Mouse (Mus musculus): Measurements from ENCODE around the gene Psmd1.

Psmd1 gene

DNA sequence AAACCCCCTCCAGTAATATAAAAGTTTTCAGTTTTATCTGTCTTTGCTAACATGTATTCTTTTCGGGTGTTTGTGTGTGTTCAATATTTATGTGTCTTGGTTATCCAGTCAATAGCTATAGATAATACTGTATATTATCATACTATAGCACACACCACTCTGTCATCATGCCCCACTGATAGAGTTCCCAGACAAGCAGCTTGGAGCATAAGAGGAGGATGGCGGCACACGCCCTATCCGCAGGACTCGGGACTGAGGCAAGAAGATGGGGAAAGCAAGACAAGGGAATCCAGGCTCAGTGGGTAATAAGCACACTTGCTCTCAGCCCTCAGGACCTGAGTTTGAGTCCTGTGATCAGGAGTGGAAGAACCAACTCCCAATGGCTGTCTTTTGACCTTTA is 96.3 kb downstream of the Psmd1 start:
- no peak for DNase-seq

- no peak for DNase-seq
Observed at GRCm38 (mm10) chr1:86161061-86161460, 96.9 kb downstream of the Psmd1 start.

GRCm38 (mm10) chr1:86174602-86175001 is 110.4 kb downstream of the Psmd1 start:
- no peak for DNase-seq

DNA sequence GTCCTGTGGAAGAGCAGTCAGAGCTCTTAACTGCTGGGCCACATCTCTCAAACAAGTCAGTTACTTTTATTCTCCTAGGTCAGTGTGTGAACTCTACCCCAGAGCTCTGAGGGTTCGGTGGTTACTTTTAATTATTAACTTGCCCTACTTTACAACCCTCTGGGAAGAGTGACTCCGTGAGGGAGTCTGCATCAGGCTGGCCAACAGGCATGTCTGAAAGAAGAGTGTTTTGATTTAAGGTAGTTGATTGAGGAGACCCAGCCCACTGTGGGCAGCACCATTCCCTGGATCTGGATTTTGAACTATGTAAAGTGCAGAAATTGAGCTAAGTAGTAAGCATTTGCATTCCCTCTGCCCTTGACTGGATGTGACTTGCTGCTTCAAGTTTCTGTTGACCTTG is 111.9 kb downstream of the Psmd1 start:
- no peak for DNase-seq

GRCm38 (mm10) chr1:86178462-86179253 is 114.5 kb downstream of the Psmd1 start:
- DNase-seq, result peak; percentile 49 to 52

GRCm38 (mm10) chr1:86182004-86182709 is 118.0 kb downstream of the Psmd1 start:
- DNase-seq, result no peak

DNA sequence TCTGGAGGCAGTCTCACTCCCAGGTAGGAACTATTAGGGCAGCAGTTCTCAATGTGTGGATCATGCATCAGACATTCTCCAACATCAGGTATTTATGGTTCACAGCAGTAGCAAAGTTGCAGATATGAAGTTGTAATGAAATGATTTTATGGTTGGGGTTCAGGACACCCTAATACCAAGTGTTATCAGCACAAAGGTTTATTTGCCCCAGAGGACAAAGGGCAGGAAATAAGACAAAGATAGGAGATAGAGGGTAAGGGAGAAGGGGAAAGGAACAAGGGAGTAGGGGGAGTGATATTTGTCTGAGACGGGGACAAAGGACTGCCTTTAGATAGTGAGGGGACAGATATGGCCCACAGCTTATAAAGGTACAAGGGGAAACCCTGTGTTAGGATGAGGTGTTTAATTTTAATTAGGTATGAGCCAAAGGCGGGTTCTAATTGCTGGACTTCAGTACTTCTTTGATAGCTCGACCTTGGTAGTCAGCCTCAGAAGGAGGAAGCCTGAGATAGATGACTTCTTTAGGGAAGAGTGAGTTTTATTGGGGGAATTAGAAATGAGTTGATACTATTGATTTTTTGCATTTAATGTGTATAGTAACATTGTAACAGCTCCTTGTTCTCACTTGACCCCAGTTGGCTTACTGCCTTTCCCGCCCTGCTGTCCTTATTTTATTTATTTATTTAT is 119.5 kb downstream of the Psmd1 start:
- no peak for DNase-seq

GRCm38 (mm10) chr1:86186762-86187161 is 122.6 kb downstream of the Psmd1 start:
- no peak for DNase-seq

GRCm38 (mm10) chr1:86187856-86188255 is 123.7 kb downstream of the Psmd1 start:
- no peak for DNase-seq

GRCm38 (mm10) chr1:86188271-86188670 is 124.1 kb downstream of the Psmd1 start:
- no peak for DNase-seq
